Mouse (Mus musculus) forebrain, embryonic 13.5 days (tissue): ENCODE data around the gene Nol7. TPM values are rescaled to one million over a fixed set of nuclear protein-coding genes. Genes with fewer than 3 reads are reported as not detected.

Source experiments
- ATAC-seq: fragments of 200-750 bp; cut with Nextera tagmentation; 2 replicates; pipeline ENCODE4 v1.8.0; 2017
- H3K27ac ChIP-seq: fragments of 300-500 bp; sonication (generic); 2 replicates; pipeline ENCODE4 v1.5.1; 2015; ENCODE audit warnings: inconsistent platforms, mild to moderate bottlenecking, moderate library complexity
- H3K27me3 ChIP-seq: fragments of 300-500 bp; sonication (generic); 2 replicates; pipeline ENCODE4 v1.6.1; 2015; ENCODE audit warnings: mild to moderate bottlenecking, inconsistent platforms
- H3K36me3 ChIP-seq: fragments of 300-500 bp; sonication (generic); 2 replicates; pipeline ENCODE4 v1.6.1; 2015; ENCODE audit warnings: mild to moderate bottlenecking, inconsistent platforms; ENCODE audit not compliant: poor library complexity, severe bottlenecking
- H3K4me1 ChIP-seq: fragments of 300-500 bp; sonication (generic); 2 replicates; pipeline ENCODE4 v1.6.1; 2015; ENCODE audit warnings: inconsistent platforms
- H3K4me2 ChIP-seq: fragments of 300-500 bp; sonication (generic); 2 replicates; pipeline ENCODE4 v1.6.1; 2015; ENCODE audit warnings: inconsistent platforms, mild to moderate bottlenecking, moderate library complexity
- H3K4me3 ChIP-seq: fragments of 300-500 bp; sonication (generic); 2 replicates; pipeline ENCODE4 v1.5.1; 2015; ENCODE audit warnings: mild to moderate bottlenecking, inconsistent platforms
- H3K9ac ChIP-seq: fragments of 300-500 bp; sonication (generic); 2 replicates; pipeline ENCODE4 v1.6.1; 2015; ENCODE audit warnings: mild to moderate bottlenecking, inconsistent platforms
- H3K9me3 ChIP-seq: fragments of 300-500 bp; sonication (generic); replicated peaks from 2 replicates; pipeline ENCODE4 v1.6.1; 2016; ENCODE audit warnings: inconsistent platforms
- WGBS: fragments of 180-500 bp; shearing (Covaris S2); methylation state at CpG from one replicate; pipeline ENCODE4 v1.1.7; 2015; 5-methylcytosine and 5-hydroxymethylcytosine counted together
- polyA plus RNA-seq: library from polyadenylated mRNA; unstranded; fragments of >200 nt; fragmentation: Nextera tagmentation; extraction: Ambion mirVana; gene quantifications from 2 replicates; pipeline ENCODE4 v1.2.1, GENCODE M21; 2015

Nol7 gene
- polyA plus RNA-seq, 1 experiment from 2014 or later: 228 TPM

DNA sequence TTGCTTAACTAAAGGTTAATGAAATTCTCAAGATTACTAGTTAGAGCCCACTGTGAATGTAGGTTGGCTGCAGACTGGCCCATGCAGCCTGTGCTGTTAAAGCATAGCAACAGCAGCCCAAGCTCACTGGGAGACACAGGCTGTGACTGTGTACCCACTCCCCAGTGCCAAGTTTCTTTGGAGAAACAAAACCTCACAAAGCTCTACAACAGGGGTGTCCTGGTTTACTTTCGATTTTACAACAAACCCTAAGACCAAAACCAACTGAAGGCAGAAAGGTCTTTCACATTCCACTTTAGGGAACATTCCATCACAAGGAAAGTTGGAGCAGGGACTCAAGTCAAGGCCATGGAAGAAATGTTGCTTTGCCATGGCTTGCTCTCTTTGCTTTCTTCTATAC is 44.4 kb downstream of the Nol7 start:
- no peaks in the 10 kb centered on the region for H3K36me3 ChIP-seq
- 83% methylated on average over 1 of the region's 1 CpGs for WGBS
- no peak overlapping the region for H3K4me3 ChIP-seq
- no peak overlapping the region for H3K4me2 ChIP-seq
- 0 out of 2 replicates have a peak, but pooled peaks cover 7% of the 10 kb centered on the region for H3K4me1 ChIP-seq
- H3K9ac ChIP-seq: no peak overlapping the region
- ATAC-seq: no peak
- H3K27ac ChIP-seq: no peak overlapping the region
- no peaks in the 10 kb centered on the region for H3K9me3 ChIP-seq
- no peaks in the 10 kb centered on the region for H3K27me3 ChIP-seq

DNA sequence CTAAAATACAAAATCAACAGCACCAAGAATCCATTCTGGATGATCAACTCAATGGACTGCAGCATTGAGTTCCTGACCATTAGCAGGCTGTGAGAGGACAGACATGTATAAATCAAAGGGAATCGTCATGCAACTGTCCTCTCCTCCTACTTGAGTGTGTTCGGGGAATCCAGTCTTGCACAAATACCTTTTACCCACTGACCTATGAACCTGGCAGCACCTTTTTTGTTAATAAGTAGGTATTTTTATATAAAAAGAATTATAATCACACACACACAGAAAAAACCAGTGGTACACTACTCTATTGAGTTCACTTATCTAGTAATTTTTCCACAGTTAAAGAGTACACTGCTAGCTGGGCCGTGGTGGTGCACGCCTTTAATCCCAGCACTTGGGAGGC is 45.5 kb downstream of the Nol7 start:
- no peaks in the 10 kb centered on the region for H3K36me3 ChIP-seq
- H3K4me3 ChIP-seq: no peak overlapping the region
- H3K27me3 ChIP-seq: no peaks in the 10 kb centered on the region
- no peak overlapping the region for H3K27ac ChIP-seq
- H3K9me3 ChIP-seq: no peaks in the 10 kb centered on the region
- 98% methylated on average over 4 of the region's 4 CpGs for WGBS
- no peak overlapping the region for H3K4me2 ChIP-seq
- 0 out of 2 replicates have a peak, but pooled peaks cover 7% of the 10 kb centered on the region for H3K4me1 ChIP-seq
- no peak overlapping the region for H3K9ac ChIP-seq
- no peak for ATAC-seq

DNA sequence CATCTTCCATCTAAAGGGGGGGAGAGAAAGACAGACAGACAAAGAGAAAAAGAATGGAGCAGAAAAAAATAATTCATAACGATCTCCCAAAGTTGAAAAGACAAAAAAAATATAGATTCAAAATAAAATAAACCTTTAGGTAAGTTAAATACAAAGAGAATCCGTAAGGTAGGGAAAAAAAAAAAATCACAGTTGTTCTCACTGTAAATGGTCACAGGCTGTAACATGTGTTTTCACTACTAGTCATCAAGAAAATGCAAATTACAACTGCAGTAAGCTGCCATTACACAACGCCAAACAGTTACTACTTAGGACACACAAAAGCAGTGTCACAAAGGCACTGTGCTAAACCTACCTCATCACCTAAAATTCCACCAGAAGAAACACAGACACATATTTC is 46.5 kb downstream of the Nol7 start:
- Histone ChIP-seq H3K36me3 (no peaks in the 10 kb centered on the region), H3K9ac (no peak overlapping the region), H3K4me3 (no peak overlapping the region), H3K4me2 (no peak overlapping the region), H3K27me3 (no peaks in the 10 kb centered on the region), H3K4me1 (0 out of 2 replicates have a peak, but pooled peaks cover 4% of the 10 kb centered on the region), H3K9me3 (no peaks in the 10 kb centered on the region), H3K27ac (no peak overlapping the region)
- ATAC-seq: no peak
- WGBS: 86% methylated on average over 3 of the region's 3 CpGs

DNA sequence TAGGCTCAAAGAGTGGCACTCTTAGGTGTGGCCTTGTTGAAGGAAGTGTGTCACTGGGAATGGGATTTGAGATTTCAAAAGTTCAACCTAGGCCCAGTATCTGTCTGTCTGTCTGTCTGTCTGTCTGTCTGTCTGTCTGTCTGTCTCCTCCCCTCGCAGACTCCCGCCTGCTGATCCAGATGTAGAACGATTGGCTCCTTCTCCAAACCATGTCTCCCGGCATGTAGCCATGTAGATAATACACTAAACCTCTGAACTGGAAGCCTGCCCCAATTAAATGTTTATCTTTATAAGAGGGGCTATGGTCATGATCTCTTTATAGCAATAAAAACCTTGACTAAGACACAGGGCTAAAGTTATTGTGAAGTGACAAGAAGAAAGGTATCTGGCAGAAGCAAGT is 47.6 kb downstream of the Nol7 start:
- no peaks in the 10 kb centered on the region for H3K36me3 ChIP-seq
- H3K9ac ChIP-seq: no peak overlapping the region
- 92% methylated on average over 4 of the region's 4 CpGs for WGBS

DNA sequence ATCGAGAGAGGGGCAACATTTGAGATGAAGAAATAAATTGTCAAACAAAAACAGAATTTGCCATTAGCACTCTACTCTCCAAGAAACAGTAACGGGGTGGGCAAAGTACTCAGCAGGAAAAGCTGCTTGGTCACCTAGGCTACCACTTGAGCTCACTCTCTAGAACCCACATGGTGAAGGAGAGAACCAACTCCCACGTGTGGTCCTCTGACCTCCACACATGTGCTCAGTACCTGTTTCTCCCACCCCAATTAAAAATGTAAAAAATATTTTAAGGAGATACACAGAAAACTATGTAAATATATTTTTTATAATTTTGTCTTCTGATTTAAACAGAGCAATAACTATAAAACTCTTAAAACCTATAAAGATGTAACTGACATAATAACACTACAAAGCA is 49.5 kb downstream of the Nol7 start:
- no peak for ATAC-seq
- no peak overlapping the region for H3K9ac ChIP-seq
- no peak overlapping the region for H3K4me3 ChIP-seq
- H3K9me3 ChIP-seq: no peaks in the 10 kb centered on the region
- no peak overlapping the region for H3K4me2 ChIP-seq
- H3K27me3 ChIP-seq: no peaks in the 10 kb centered on the region
- no peak overlapping the region for H3K27ac ChIP-seq
- 73% methylated on average over 3 of the region's 3 CpGs for WGBS
- peaks cover 4% of the 10 kb centered on the region for H3K4me1 ChIP-seq
- no peaks in the 10 kb centered on the region for H3K36me3 ChIP-seq

More for the DNA sequence above, 47.6 kb downstream of the Nol7 start:
- ATAC-seq: no peak
- Histone ChIP-seq H3K9me3 (no peaks in the 10 kb centered on the region), H3K4me3 (no peak overlapping the region), H3K4me2 (no peak overlapping the region), H3K27ac (no peak overlapping the region), H3K27me3 (no peaks in the 10 kb centered on the region), H3K4me1 (0 out of 2 replicates have a peak, but pooled peaks cover 4% of the 10 kb centered on the region)

DNA sequence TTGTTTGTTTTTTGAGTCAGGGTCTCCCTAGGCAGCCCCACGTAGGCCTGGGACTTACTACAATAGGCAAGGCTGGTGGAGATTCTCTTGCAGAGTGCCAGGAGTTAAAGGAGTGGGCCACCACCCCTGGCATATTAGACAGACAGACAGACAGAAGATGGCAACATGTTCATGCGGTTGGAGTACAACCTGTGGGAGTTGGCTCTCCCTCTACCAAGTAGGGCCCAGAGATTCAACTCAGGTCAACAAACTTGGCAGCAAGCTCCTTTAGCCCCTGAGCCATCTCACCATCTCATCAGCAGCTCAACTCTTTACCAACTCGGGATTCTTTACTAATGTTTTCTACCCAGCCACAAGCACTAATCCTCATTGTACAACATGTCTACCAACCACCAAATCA is 52.5 kb downstream of the Nol7 start:
- 87% methylated on average over 3 of the region's 3 CpGs for WGBS
- ATAC-seq: no peak
- H3K9me3 ChIP-seq: no peaks in the 10 kb centered on the region

DNA sequence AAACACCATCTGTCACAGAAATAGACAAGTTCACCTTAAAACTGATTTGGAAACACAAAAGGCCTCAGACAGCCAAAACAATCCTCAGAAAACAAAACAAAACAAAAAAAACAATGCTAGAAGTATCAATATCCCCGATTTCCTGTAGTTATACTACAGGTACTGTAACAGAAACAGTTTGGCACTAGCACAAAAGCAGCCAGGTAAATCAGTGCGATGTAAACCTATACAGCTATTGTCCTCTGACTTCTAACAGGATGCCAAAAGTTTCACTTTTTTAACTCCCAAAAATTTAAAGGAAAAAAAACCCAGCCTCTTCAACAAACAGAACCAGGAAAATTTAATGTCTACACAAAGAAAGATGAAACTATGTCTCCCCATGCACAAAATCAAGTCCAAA is 54.0 kb downstream of the Nol7 start:
- no peak overlapping the region for H3K4me2 ChIP-seq
- H3K9ac ChIP-seq: no peak overlapping the region
- H3K27me3 ChIP-seq: no peaks in the 10 kb centered on the region
- H3K36me3 ChIP-seq: no peaks in the 10 kb centered on the region
- no peaks in the 10 kb centered on the region for H3K9me3 ChIP-seq
- 92% methylated on average over 2 of the region's 2 CpGs for WGBS
- no peak overlapping the region for H3K27ac ChIP-seq
- peaks cover 16% of the 10 kb centered on the region for H3K4me1 ChIP-seq
- ATAC-seq: no peak
- H3K4me3 ChIP-seq: no peak overlapping the region

More for the DNA sequence above, 52.5 kb downstream of the Nol7 start:
- H3K9ac ChIP-seq: no peak overlapping the region
- H3K4me1 ChIP-seq: peaks cover 20% of the 10 kb centered on the region
- H3K4me2 ChIP-seq: no peak overlapping the region
- no peak overlapping the region for H3K4me3 ChIP-seq
- no peaks in the 10 kb centered on the region for H3K27me3 ChIP-seq
- no peak overlapping the region for H3K27ac ChIP-seq
- H3K36me3 ChIP-seq: no peaks in the 10 kb centered on the region

DNA sequence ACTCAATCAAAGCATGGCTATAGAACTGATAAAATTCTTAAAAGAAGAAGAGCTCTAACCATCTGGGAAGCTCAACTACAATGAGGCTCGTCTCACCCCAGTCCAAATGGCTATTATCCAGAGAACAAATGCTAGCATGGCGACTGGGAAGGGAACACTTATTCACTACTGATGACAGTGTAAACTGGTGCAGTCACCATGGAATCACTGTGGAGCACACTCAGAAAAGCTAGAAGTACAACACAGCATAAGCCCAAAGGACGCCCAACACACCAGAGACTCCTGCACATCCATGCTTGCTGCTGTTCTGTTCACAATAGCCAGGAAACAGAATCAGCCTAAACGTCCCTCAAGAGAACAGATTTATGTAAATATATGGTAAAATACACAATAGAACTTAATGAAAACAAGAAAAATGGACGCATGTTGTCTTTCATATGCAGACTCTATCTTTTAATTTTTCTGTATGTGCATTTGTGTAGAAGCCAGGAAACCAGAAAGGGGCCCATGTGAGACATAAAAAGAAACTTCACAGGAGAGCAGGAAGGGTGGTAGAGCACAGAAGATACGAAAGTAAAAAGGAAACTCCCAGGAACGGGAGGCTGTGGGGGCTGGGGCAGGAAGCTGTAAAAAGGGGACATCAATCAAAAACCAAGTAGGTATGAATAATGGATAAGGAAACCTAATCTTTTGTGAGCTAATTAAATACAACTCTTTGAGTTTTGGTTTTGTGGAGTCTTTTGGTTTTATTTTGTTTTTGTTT is 54.8 kb downstream of the Nol7 start:
- H3K9ac ChIP-seq: no peak overlapping the region
- H3K4me2 ChIP-seq: no peak overlapping the region
- no peaks in the 10 kb centered on the region for H3K9me3 ChIP-seq
- no peaks in the 10 kb centered on the region for H3K27me3 ChIP-seq
- no peak overlapping the region for H3K27ac ChIP-seq
- no peak for ATAC-seq
- H3K4me1 ChIP-seq: peaks cover 16% of the 10 kb centered on the region
- H3K36me3 ChIP-seq: no peaks in the 10 kb centered on the region
- H3K4me3 ChIP-seq: no peak overlapping the region
- WGBS: 32% methylated on average over 7 of the region's 7 CpGs

DNA sequence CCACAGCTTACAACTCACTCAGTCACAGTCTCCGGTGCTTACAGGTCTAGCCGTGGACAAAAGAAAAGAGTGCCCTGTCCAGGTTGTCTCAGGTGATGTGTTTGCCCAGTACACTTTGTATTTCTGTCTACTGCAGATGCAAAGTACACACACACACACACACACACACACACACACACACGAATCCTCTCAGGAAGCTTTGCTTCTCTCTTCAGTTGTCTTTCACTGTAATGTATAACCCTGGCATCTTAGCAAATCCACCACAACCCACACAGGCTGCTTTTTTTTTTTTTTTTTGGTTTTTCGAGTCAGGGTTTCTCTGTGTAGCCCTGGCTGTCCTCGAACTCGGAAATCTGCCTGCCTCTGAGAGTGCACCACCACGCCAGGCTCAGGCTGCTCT is 56.2 kb downstream of the Nol7 start:
- 93% methylated on average over 7 of the region's 7 CpGs for WGBS
- Histone ChIP-seq H3K4me1 (peaks cover 16% of the 10 kb centered on the region), H3K4me3 (no peak overlapping the region), H3K36me3 (no peaks in the 10 kb centered on the region), H3K4me2 (no peak overlapping the region), H3K27ac (no peak overlapping the region), H3K9ac (no peak overlapping the region), H3K27me3 (no peaks in the 10 kb centered on the region), H3K9me3 (no peaks in the 10 kb centered on the region)
- no peak for ATAC-seq

Other genes with a start within 250 kb of the Nol7 start
- gene Tbc1d7, start 226.9 kb upstream of the Nol7 start, polyA plus RNA-seq: 83.2 and 90.7 TPM in 2 replicates
- 1.2 and 1.3 TPM in 2 replicates for gene Gfod1, start 94.2 kb upstream of the Nol7 start, polyA plus RNA-seq
- gene Sirt5, start 32.9 kb upstream of the Nol7 start, polyA plus RNA-seq: 41.0 and 42.1 TPM in 2 replicates
- 12.4 and 12.7 TPM in 2 replicates for gene Ranbp9, start 82.9 kb downstream of the Nol7 start, polyA plus RNA-seq
- 9.3 and 9.6 TPM in 2 replicates for gene Mcur1, start 161.8 kb downstream of the Nol7 start, polyA plus RNA-seq
- 24.8 and 26.3 TPM in 2 replicates for gene Rnf182, start 217.3 kb downstream of the Nol7 start, polyA plus RNA-seq